Mouse (Mus musculus): Measurements from ENCODE around the gene Six3.

The Six3 gene

GRCm38 (mm10) chr17:85613266-85613860 lies at the start of gene Six3:
Gene Six3, plus strand, starts transcription at chr17:85613608.
- DNase-seq (ENCODE audit: low read depth, low spot score) = no peak
- H3K36me3 ChIP-seq (ENCODE audit: control insufficient read depth, insufficient read depth, low read length, poor library complexity, severe bottlenecking) = no peaks in the 10 kb centered on the region
- H3K27me3 ChIP-seq (ENCODE audit: control insufficient read depth, insufficient read depth, low read length, poor library complexity, severe bottlenecking) = no peaks in the 10 kb centered on the region

DNA sequence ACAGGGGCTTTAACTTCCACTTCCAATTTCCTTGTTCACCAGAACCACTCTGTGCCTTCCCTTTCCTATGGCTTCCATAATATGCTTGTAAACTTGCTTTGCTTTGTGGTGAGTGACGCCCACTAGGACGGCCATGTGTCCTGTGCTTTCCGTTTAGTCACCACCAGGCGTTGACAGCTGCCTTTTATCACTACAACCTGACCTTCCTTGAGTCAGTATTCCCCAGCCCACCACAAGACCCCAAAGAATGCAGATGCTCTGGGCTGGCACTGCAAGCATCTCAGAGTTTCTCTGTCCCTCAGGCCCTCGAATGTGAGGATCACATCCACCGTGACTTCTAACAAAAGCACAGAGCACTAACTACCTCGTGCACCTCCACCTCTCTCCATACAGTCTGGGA lies 49.3 kb upstream of the Six3 start:
- no peaks in the 10 kb centered on the region for H3K27me3 ChIP-seq (ENCODE audit: control insufficient read depth, insufficient read depth, low read length, poor library complexity, severe bottlenecking)
- DNase-seq (ENCODE audit: low read depth, low spot score) = no peak

GRCm38 (mm10) chr17:85574023-85574422 lies 39.4 kb upstream of the Six3 start:
- H3K27me3 ChIP-seq (ENCODE audit: control insufficient read depth, insufficient read depth, low read length, poor library complexity, severe bottlenecking) = no peaks in the 10 kb centered on the region
- no peaks in the 10 kb centered on the region for H3K36me3 ChIP-seq (ENCODE audit: control insufficient read depth, insufficient read depth, low read length, poor library complexity, severe bottlenecking)
- DNase-seq (ENCODE audit: low read depth, low spot score) = no peak

More for the DNA sequence above, 49.3 kb upstream of the Six3 start:
- H3K36me3 ChIP-seq (ENCODE audit: control insufficient read depth, insufficient read depth, low read length, poor library complexity, severe bottlenecking) = no peaks in the 10 kb centered on the region

- no peaks in the 10 kb centered on the region for H3K36me3 ChIP-seq (ENCODE audit: control insufficient read depth, insufficient read depth, low read length, poor library complexity, severe bottlenecking)
- H3K27me3 ChIP-seq (ENCODE audit: control insufficient read depth, insufficient read depth, low read length, poor library complexity, severe bottlenecking) = no peaks in the 10 kb centered on the region
- no peak for DNase-seq (ENCODE audit: low read depth, low spot score)
Observed at GRCm38 (mm10) chr17:85578290-85578689, 35.1 kb upstream of the Six3 start.

GRCm38 (mm10) chr17:85579350-85579749 lies 34.1 kb upstream of the Six3 start:
- Histone ChIP-seq H3K36me3 (ENCODE audit: control insufficient read depth, insufficient read depth, low read length, poor library complexity, severe bottlenecking) (no peaks in the 10 kb centered on the region), H3K27me3 (ENCODE audit: control insufficient read depth, insufficient read depth, low read length, poor library complexity, severe bottlenecking) (no peaks in the 10 kb centered on the region)
- no peak for DNase-seq (ENCODE audit: low read depth, low spot score)

GRCm38 (mm10) chr17:85580221-85580620 lies 33.2 kb upstream of the Six3 start:
- H3K27me3 ChIP-seq (ENCODE audit: control insufficient read depth, insufficient read depth, low read length, poor library complexity, severe bottlenecking) = no peaks in the 10 kb centered on the region
- no peak for DNase-seq (ENCODE audit: low read depth, low spot score)

GRCm38 (mm10) chr17:85584170-85584569 lies 29.2 kb upstream of the Six3 start:
- DNase-seq (ENCODE audit: low read depth, low spot score) = no peak
- Histone ChIP-seq H3K36me3 (ENCODE audit: control insufficient read depth, insufficient read depth, low read length, poor library complexity, severe bottlenecking) (no peaks in the 10 kb centered on the region), H3K27me3 (ENCODE audit: control insufficient read depth, insufficient read depth, low read length, poor library complexity, severe bottlenecking) (no peaks in the 10 kb centered on the region)

More at GRCm38 (mm10) chr17:85580221-85580620, 33.2 kb upstream of the Six3 start:
- no peaks in the 10 kb centered on the region for H3K36me3 ChIP-seq (ENCODE audit: control insufficient read depth, insufficient read depth, low read length, poor library complexity, severe bottlenecking)

- DNase-seq (ENCODE audit: low read depth, low spot score) = no peak
- H3K36me3 ChIP-seq (ENCODE audit: control insufficient read depth, insufficient read depth, low read length, poor library complexity, severe bottlenecking) = no peaks in the 10 kb centered on the region
- H3K27me3 ChIP-seq (ENCODE audit: control insufficient read depth, insufficient read depth, low read length, poor library complexity, severe bottlenecking) = no peaks in the 10 kb centered on the region
Observed at GRCm38 (mm10) chr17:85584573-85584972, 28.8 kb upstream of the Six3 start.

GRCm38 (mm10) chr17:85585779-85586178 lies 27.6 kb upstream of the Six3 start:
- no peaks in the 10 kb centered on the region for H3K36me3 ChIP-seq (ENCODE audit: control insufficient read depth, insufficient read depth, low read length, poor library complexity, severe bottlenecking)
- DNase-seq (ENCODE audit: low read depth, low spot score) = no peak
- no peaks in the 10 kb centered on the region for H3K27me3 ChIP-seq (ENCODE audit: control insufficient read depth, insufficient read depth, low read length, poor library complexity, severe bottlenecking)

- Histone ChIP-seq H3K27me3 (ENCODE audit: control insufficient read depth, insufficient read depth, low read length, poor library complexity, severe bottlenecking) (no peaks in the 10 kb centered on the region), H3K36me3 (ENCODE audit: control insufficient read depth, insufficient read depth, low read length, poor library complexity, severe bottlenecking) (no peaks in the 10 kb centered on the region)
- no peak for DNase-seq (ENCODE audit: low read depth, low spot score)
Observed at GRCm38 (mm10) chr17:85591976-85592375, 21.4 kb upstream of the Six3 start.

DNA sequence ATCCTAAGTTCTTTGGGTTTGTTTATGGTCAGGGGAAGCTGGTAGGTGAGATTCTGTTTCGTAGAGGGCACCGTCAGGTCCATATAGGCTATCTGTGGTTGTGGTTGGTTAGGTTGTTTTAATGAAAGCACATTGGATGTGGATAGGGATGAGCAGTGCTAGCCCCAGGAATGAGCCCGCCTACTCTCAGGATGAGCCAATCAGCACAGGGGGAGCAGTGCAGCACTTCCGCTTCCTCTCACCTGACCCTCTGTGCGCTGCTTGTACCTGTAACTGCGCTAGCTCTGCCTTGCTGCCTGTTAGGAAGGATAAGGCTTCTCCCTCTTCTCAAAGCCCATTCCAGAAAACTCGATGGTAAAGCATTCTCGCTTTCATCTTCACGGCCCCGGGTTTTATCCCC lies 17.6 kb upstream of the Six3 start:
- H3K27me3 ChIP-seq (ENCODE audit: control insufficient read depth, insufficient read depth, low read length, poor library complexity, severe bottlenecking) = no peaks in the 10 kb centered on the region
- no peaks in the 10 kb centered on the region for H3K36me3 ChIP-seq (ENCODE audit: control insufficient read depth, insufficient read depth, low read length, poor library complexity, severe bottlenecking)
- DNase-seq (ENCODE audit: low read depth, low spot score) = no peak

GRCm38 (mm10) chr17:85596341-85596890 lies 17.0 kb upstream of the Six3 start:
- DNase-seq (ENCODE audit: low read depth, low spot score) = no peak
- Histone ChIP-seq H3K27me3 (ENCODE audit: control insufficient read depth, insufficient read depth, low read length, poor library complexity, severe bottlenecking) (no peaks in the 10 kb centered on the region), H3K36me3 (ENCODE audit: control insufficient read depth, insufficient read depth, low read length, poor library complexity, severe bottlenecking) (no peaks in the 10 kb centered on the region)

- H3K36me3 ChIP-seq (ENCODE audit: control insufficient read depth, insufficient read depth, low read length, poor library complexity, severe bottlenecking) = no peaks in the 10 kb centered on the region
- H3K27me3 ChIP-seq (ENCODE audit: control insufficient read depth, insufficient read depth, low read length, poor library complexity, severe bottlenecking) = no peaks in the 10 kb centered on the region
- no peak for DNase-seq (ENCODE audit: low read depth, low spot score)
Observed at GRCm38 (mm10) chr17:85599520-85599919, 13.9 kb upstream of the Six3 start.

- DNase-seq (ENCODE audit: low read depth, low spot score) = no peak
- Histone ChIP-seq H3K27me3 (ENCODE audit: control insufficient read depth, insufficient read depth, low read length, poor library complexity, severe bottlenecking) (no peaks in the 10 kb centered on the region), H3K36me3 (ENCODE audit: control insufficient read depth, insufficient read depth, low read length, poor library complexity, severe bottlenecking) (no peaks in the 10 kb centered on the region)
Observed at GRCm38 (mm10) chr17:85606463-85606862, 6.9 kb upstream of the Six3 start.

- no peaks in the 10 kb centered on the region for H3K27me3 ChIP-seq (ENCODE audit: control insufficient read depth, insufficient read depth, low read length, poor library complexity, severe bottlenecking)
- DNase-seq (ENCODE audit: low read depth, low spot score) = no peak
- H3K36me3 ChIP-seq (ENCODE audit: control insufficient read depth, insufficient read depth, low read length, poor library complexity, severe bottlenecking) = no peaks in the 10 kb centered on the region
Observed at GRCm38 (mm10) chr17:85607556-85608365, 5.6 kb upstream of the Six3 start.
